Mouse (Mus musculus) forebrain, embryonic 11.5 days (tissue): ENCODE data around the gene Adgrl2. TPM values are rescaled to one million over a fixed set of nuclear protein-coding genes. Genes with fewer than 3 reads are reported as not detected.

Experiments
- ATAC-seq: fragments of 200-750 bp; cut with Nextera tagmentation; replicated peaks from 2 replicates; pipeline ENCODE4 v1.8.0; 2017; ENCODE audit warnings: moderate TSS enrichment; ENCODE audit not compliant: low FRiP score
- DNase-seq: peaks from one replicate; pipeline ENCODE4 v3.0.0-alpha.2; 2017; ENCODE audit warnings: low spot score
- H3K27ac ChIP-seq: fragments of 300-500 bp; sonication (generic); 2 replicates; pipeline ENCODE4 v1.5.1; 2014; ENCODE audit warnings: low read depth, low read length
- H3K27me3 ChIP-seq: fragments of 300-500 bp; sonication (generic); 2 replicates; pipeline ENCODE4 v1.6.1; 2014; ENCODE audit warnings: mild to moderate bottlenecking, low read length, mixed read lengths; ENCODE audit not compliant: control insufficient read depth, insufficient read depth
- H3K36me3 ChIP-seq: fragments of 300-500 bp; sonication (generic); 2 replicates; pipeline ENCODE4 v1.6.1; 2014; ENCODE audit warnings: mild to moderate bottlenecking, low read length, moderate library complexity, mixed read lengths; ENCODE audit not compliant: control insufficient read depth, insufficient read depth
- H3K4me1 ChIP-seq: fragments of 300-500 bp; sonication (generic); replicated peaks from 2 replicates; pipeline ENCODE4 v1.6.1; 2014; ENCODE audit warnings: low read length, mixed read lengths; ENCODE audit not compliant: control insufficient read depth, insufficient read depth
- H3K4me2 ChIP-seq: fragments of 300-500 bp; sonication (generic); 2 replicates; pipeline ENCODE4 v1.6.1; 2014; ENCODE audit warnings: low read depth, mild to moderate bottlenecking, low read length, moderate library complexity, mixed read lengths; ENCODE audit not compliant: severe bottlenecking
- H3K4me3 ChIP-seq: fragments of 300-500 bp; sonication (generic); 2 replicates; pipeline ENCODE4 v1.5.1; 2014; ENCODE audit warnings: low read depth, low read length
- H3K9ac ChIP-seq: fragments of 300-500 bp; sonication (generic); 2 replicates; pipeline ENCODE4 v1.6.1; 2014; ENCODE audit warnings: low read length
- H3K9me3 ChIP-seq: fragments of 300-500 bp; sonication (generic); 2 replicates; pipeline ENCODE4 v1.6.1; 2016; ENCODE audit warnings: low read length, mixed read lengths; ENCODE audit not compliant: control insufficient read depth
- WGBS: fragments of 180-500 bp; shearing (Covaris S2); extraction: QIAGEN DNeasy Blood & Tissue Kit; methylation state at CpG from one replicate; pipeline ENCODE4 v1.1.7; 2014; 5-methylcytosine and 5-hydroxymethylcytosine counted together
- polyA plus RNA-seq: library from polyadenylated mRNA; unstranded; fragments of >200 nt; fragmentation: Nextera tagmentation; extraction: Ambion mirVana; gene quantifications from 2 replicates; pipeline ENCODE4 v1.2.1, GENCODE M21; 2014

The Adgrl2 gene
- polyA plus RNA-seq, 1 experiment from 2014 or later = 112 TPM

DNA sequence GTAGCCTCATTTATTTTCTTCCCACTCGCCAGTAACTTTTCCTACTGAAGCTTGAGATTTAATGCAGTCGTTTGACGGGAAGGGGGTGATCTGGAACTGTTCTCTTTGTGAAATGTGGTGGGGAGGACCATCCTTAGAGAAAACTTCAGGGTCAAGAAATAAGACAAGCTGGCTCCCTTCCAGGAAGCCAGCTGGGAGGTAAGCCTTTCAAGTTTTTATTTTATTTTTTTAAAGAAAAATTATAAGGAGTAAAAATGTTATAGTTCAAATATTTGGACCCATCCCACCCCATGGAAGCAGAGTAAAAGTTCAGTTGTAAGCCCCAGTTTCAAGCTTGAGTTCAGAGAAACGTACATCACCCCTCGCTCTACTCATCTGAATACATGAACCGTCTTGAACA lies 177.2 kb downstream of the Adgrl2 start:
- WGBS = 82% methylated on average over 6 of the region's 6 CpGs

GRCm38 (mm10) chr3:148812059-148812458 lies 178.3 kb downstream of the Adgrl2 start:
- no peak for DNase-seq
- Histone ChIP-seq H3K4me3 (no peak overlapping the region), H3K36me3 (no peaks in the 10 kb centered on the region; the same call in 1 of the 2 replicates), H3K9me3 (no peaks in the 10 kb centered on the region), H3K27ac (no peak overlapping the region), H3K9ac (no peak overlapping the region), H3K4me1 (no peaks in the 10 kb centered on the region), H3K4me2 (no peak overlapping the region), H3K27me3 (no peaks in the 10 kb centered on the region)
- ATAC-seq = no peak
- WGBS = 35% methylated on average over 1 of the region's 1 CpGs

More for the DNA sequence above, 177.2 kb downstream of the Adgrl2 start:
- no peak overlapping the region for H3K9ac ChIP-seq
- no peak overlapping the region for H3K4me2 ChIP-seq
- no peaks in the 10 kb centered on the region for H3K9me3 ChIP-seq
- no peaks in the 10 kb centered on the region for H3K4me1 ChIP-seq
- H3K27me3 ChIP-seq = no peaks in the 10 kb centered on the region
- no peak overlapping the region for H3K4me3 ChIP-seq
- H3K27ac ChIP-seq = no peak overlapping the region
- DNase-seq (no peak), ATAC-seq (no peak)
- H3K36me3 ChIP-seq = peaks cover 9% of the 10 kb centered on the region

DNA sequence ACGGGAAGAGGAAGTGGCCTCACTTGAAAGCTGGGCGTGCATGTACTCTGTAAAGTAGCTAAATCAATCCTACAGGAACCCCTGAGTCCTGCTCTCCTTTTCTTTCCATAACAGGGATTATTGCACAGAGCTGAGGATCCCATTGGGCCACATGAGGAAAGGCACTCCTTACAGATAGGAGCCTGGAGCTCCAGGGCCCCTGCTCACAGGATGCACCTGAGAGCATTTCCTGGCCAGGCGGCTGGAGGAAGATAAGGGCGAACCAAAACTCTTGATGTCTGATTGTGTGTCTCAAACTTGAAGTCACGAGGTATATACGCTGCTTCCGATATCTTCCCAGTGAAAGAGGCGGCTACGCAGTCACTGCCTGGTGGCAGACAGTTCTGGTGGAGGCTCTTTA lies 183.4 kb downstream of the Adgrl2 start:
- Histone ChIP-seq H3K9ac (no peak overlapping the region), H3K36me3 (no peaks in the 10 kb centered on the region), H3K4me2 (no peak overlapping the region), H3K9me3 (no peaks in the 10 kb centered on the region), H3K27me3 (no peaks in the 10 kb centered on the region), H3K27ac (no peak overlapping the region), H3K4me3 (no peak overlapping the region), H3K4me1 (no peaks in the 10 kb centered on the region)
- DNase-seq (no peak), ATAC-seq (no peak)
- WGBS = 90% methylated on average over 9 of the region's 9 CpGs

DNA sequence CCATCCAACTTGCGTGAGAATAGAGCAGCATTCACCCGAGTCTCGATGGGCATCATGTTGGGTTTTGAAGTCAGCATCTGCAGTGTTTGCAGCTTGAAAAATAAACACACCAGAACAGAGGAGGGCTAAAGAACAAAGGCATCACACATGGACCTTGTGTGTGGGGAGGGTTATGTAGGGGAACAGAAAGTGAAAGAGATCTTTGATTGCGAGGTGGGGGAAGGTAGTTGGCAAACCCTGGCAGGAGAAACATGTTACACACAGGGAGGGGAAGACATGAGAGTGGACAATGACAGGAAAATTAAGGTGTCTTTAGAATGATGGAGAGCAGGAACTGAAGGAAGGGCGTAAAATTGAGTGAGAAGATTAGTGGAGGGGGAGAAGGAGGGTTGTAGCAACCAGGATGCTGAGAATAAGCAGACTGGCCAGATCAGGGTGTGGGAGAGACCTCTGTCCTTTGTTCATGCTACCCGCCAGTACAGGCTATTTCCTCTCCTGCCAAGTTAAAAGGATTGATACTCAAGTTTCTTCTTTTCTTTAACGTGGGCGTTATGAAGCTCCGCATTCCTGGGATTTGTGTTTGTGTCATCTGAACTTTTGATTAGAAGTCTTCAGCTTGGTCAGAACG lies 197.0 kb downstream of the Adgrl2 start:
- DNase-seq (no peak), ATAC-seq (no peak)
- no peaks in the 10 kb centered on the region for H3K27me3 ChIP-seq
- H3K4me1 ChIP-seq = no peaks in the 10 kb centered on the region
- no peaks in the 10 kb centered on the region for H3K9me3 ChIP-seq
- no peak overlapping the region for H3K9ac ChIP-seq
- H3K4me2 ChIP-seq = no peak overlapping the region
- no peak overlapping the region for H3K4me3 ChIP-seq
- no peak overlapping the region for H3K27ac ChIP-seq
- 80% methylated on average over 10 of the region's 10 CpGs for WGBS
- no peaks in the 10 kb centered on the region for H3K36me3 ChIP-seq

DNA sequence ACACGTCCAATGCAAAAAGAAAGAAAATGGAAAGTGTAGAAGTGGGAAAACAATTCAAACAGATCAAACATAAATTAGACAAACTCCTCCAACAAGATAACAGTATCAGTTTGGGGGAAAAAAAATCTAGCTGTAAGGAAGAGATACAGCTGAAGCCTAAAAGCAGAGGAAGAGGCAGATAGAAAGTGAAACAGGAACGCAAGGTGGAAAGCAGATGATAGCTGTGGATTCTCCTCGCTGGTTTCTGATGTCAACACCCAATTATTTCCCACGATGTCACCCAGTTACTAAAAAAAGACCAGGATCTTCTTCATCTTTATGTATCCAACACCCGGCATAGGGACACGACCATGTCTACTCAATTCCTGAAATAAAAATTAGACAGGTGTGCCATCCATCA lies 220.0 kb downstream of the Adgrl2 start:
- WGBS = 94% methylated on average over 6 of the region's 6 CpGs
- H3K27me3 ChIP-seq = no peaks in the 10 kb centered on the region
- no peaks in the 10 kb centered on the region for H3K36me3 ChIP-seq
- DNase-seq = no peak
- H3K4me3 ChIP-seq = no peak overlapping the region
- no peak overlapping the region for H3K9ac ChIP-seq
- no peak overlapping the region for H3K4me2 ChIP-seq
- H3K4me1 ChIP-seq = no peaks in the 10 kb centered on the region
- H3K27ac ChIP-seq = no peak overlapping the region
- H3K9me3 ChIP-seq = no peaks in the 10 kb centered on the region
- ATAC-seq = no peak
